Mouse (Mus musculus): ENCODE data around the gene Tsr1.
A peak's percentile ranks its signal among the peaks of the same experiment; 100 is the strongest.

Gene Tsr1

GRCm38 (mm10) chr11:74898517-74898827 is 601 bp downstream of the Tsr1 start:
- DNase-seq (ENCODE audit: low spot score in 2 of 2), result no peak

GRCm38 (mm10) chr11:74901555-74901954 is 3.7 kb downstream of the Tsr1 start:
- DNase-seq (ENCODE audit: low spot score in 2 of 2), result no peak

GRCm38 (mm10) chr11:74902416-74902815 is 4.5 kb downstream of the Tsr1 start:
- no peak for DNase-seq (ENCODE audit: low spot score in 2 of 2)

GRCm38 (mm10) chr11:74907850-74908249 is 10.0 kb downstream of the Tsr1 start:
- no peak for DNase-seq (ENCODE audit: low spot score in 2 of 2)

- no peak for DNase-seq (ENCODE audit: low spot score in 2 of 2)
These were observed 10.9 kb downstream of the Tsr1 start for GRCm38 (mm10) chr11:74908618-74909399.

- no peak for DNase-seq (ENCODE audit: low spot score in 2 of 2)
These were observed 12.1 kb downstream of the Tsr1 start for GRCm38 (mm10) chr11:74909978-74910377.

GRCm38 (mm10) chr11:74912492-74912891 is 14.6 kb downstream of the Tsr1 start:
- DNase-seq (ENCODE audit: low spot score in 2 of 2), result no peak

GRCm38 (mm10) chr11:74919249-74919648 is 21.4 kb downstream of the Tsr1 start:
- no peak for DNase-seq (ENCODE audit: low spot score in 2 of 2)

GRCm38 (mm10) chr11:74924149-74924548 is 26.3 kb downstream of the Tsr1 start:
- DNase-seq (ENCODE audit: low spot score in 2 of 2), result peak; percentile 51 to 71

- peak; percentile 94 to 98 for DNase-seq (ENCODE audit: low spot score in 2 of 2)
These were observed 27.9 kb downstream of the Tsr1 start, which contains the start of the genes Smg6 and Srr for GRCm38 (mm10) chr11:74925577-74926387. TSS of gene Smg6 (plus strand) at chr11:74925823. TSS of gene Srr (minus strand) at chr11:74925948.

- DNase-seq (ENCODE audit: low spot score in 2 of 2), result peak; percentile 59 to 71
These were observed 28.6 kb downstream of the Tsr1 start for GRCm38 (mm10) chr11:74926388-74927005.

- DNase-seq (ENCODE audit: low spot score in 2 of 2), result no peak
These were observed 29.4 kb downstream of the Tsr1 start for GRCm38 (mm10) chr11:74927236-74927725.

- no peak for DNase-seq (ENCODE audit: low spot score in 2 of 2)
These were observed 31.2 kb downstream of the Tsr1 start for GRCm38 (mm10) chr11:74929111-74929510.

- no peak for DNase-seq (ENCODE audit: low spot score in 2 of 2)
These were observed 32.5 kb downstream of the Tsr1 start for GRCm38 (mm10) chr11:74930391-74930790.

GRCm38 (mm10) chr11:74946348-74946747 is 48.5 kb downstream of the Tsr1 start:
- DNase-seq (ENCODE audit: low spot score in 2 of 2), result no peak

- no peak for DNase-seq (ENCODE audit: low spot score in 2 of 2)
These were observed 57.0 kb downstream of the Tsr1 start for GRCm38 (mm10) chr11:74954901-74955300.

GRCm38 (mm10) chr11:74956006-74956405 is 58.1 kb downstream of the Tsr1 start:
- DNase-seq (ENCODE audit: low spot score in 2 of 2), result no peak

GRCm38 (mm10) chr11:74957600-74957999 is 59.7 kb downstream of the Tsr1 start:
- DNase-seq (ENCODE audit: low spot score in 2 of 2), result no peak
